Mouse (Mus musculus) CH12.LX (cell line): ENCODE data around the gene Casz1.

Source experiments
- CTCF ChIP-seq, 2 experiments: IDR thresholded peaks in 1 of 2; conservative IDR thresholded peaks in 1 of 2; 2 replicates each; pipeline ENCODE4 v1.5.1; 2011 to 2012; ENCODE audit warnings: low read depth in 2 of 2, low read length in 2 of 2, improper control_type of control experiment in 1 of 2, inconsistent platforms in 1 of 2, mild to moderate bottlenecking in 1 of 2, moderate library complexity in 1 of 2
- E2F4 ChIP-seq: IDR thresholded peaks from 2 replicates; pipeline ENCODE4 v1.6.1; 2011; ENCODE audit warnings: low read depth, low read length, improper control_type of control experiment; ENCODE audit not compliant: insufficient replicate concordance
- MAFK ChIP-seq: IDR thresholded peaks from 2 replicates; pipeline ENCODE4 v1.6.1; 2011; ENCODE audit warnings: low read length, improper control_type of control experiment; ENCODE audit not compliant: insufficient replicate concordance
- POLR2A ChIP-seq: IDR thresholded peaks from 2 replicates; pipeline ENCODE4 v1.6.1; 2011; ENCODE audit warnings: low read depth, mild to moderate bottlenecking, improper control_type of control experiment, low read length
- ZNF384 ChIP-seq: IDR thresholded peaks from 2 replicates; pipeline ENCODE4 v1.6.1; 2012; ENCODE audit warnings: low read depth, low read length, improper control_type of control experiment, inconsistent platforms

DNA sequence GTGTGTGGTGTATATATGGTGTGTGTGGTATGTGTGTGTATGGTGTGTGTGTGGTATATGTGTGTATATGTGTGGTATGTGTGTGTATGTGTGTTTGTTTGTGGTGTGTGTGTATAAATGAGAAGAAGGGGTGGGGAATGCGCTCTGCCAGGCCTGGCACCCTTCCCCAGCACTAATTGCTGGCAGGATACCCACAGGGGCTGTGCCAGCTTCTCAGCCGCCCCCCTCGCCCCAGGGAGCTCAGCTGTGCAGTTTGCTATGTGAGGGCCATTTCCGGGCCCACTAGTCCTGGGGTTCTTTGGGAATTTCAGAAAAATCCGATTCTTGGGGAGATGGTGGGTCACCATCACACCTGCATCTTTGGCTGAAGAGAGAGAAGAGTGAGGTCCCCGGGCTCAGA, 9.0 kb downstream of the Casz1 start:
- TF ChIP-seq POLR2A = no peak
- no peak for TF ChIP-seq E2F4
- TF ChIP-seq CTCF (conservative IDR thresholded peaks at IDR 0.05 in 1 of 2, IDR thresholded peaks at IDR 0.05 in 1 of 2; ENCODE audit: low read depth in 2 of 2, low read length in 2 of 2) = no peak
- no peak for TF ChIP-seq ZNF384
- no peak for TF ChIP-seq MAFK
